Mouse (Mus musculus) embryonic facial prominence, embryonic 14.5 days (tissue): ENCODE measurements around the gene Scd4. TPM values are rescaled to one million over a fixed set of nuclear protein-coding genes. Genes with fewer than 3 reads are reported as not detected.
A peak's percentile ranks its signal among the peaks of the same experiment; 100 is the strongest.

Source experiments
- ATAC-seq: fragments of 200-750 bp; cut with Nextera tagmentation; 2 replicates; pipeline ENCODE4 v1.8.0; 2017; ENCODE audit warnings: low read depth, moderate number of reproducible peaks, moderate TSS enrichment
- DNase-seq: peaks from one replicate; pipeline ENCODE4 v3.0.0-alpha.2; 2015; ENCODE audit warnings: low spot score
- H3K27ac ChIP-seq: fragments of 300-500 bp; sonication (generic); replicated peaks from 2 replicates; pipeline ENCODE4 v1.5.1; 2014; ENCODE audit warnings: low read depth, mild to moderate bottlenecking, low read length, moderate library complexity
- H3K27me3 ChIP-seq: fragments of 300-500 bp; sonication (generic); replicated peaks from 2 replicates; pipeline ENCODE4 v1.6.1; 2014; ENCODE audit warnings: low read length; ENCODE audit not compliant: control insufficient read depth, insufficient read depth
- H3K36me3 ChIP-seq: fragments of 300-500 bp; sonication (generic); 2 replicates; pipeline ENCODE4 v1.6.1; 2014; ENCODE audit warnings: low read length, mixed read lengths; ENCODE audit not compliant: control insufficient read depth, insufficient read depth
- H3K4me1 ChIP-seq: fragments of 300-500 bp; sonication (generic); 2 replicates; pipeline ENCODE4 v1.6.1; 2014; ENCODE audit warnings: antibody characterized with exemption, low read length; ENCODE audit not compliant: control insufficient read depth, insufficient read depth
- H3K4me2 ChIP-seq: fragments of 300-500 bp; sonication (generic); 2 replicates; pipeline ENCODE4 v1.6.1; 2014; ENCODE audit warnings: low read depth, mild to moderate bottlenecking, low read length, moderate library complexity, mixed read lengths
- H3K4me3 ChIP-seq: fragments of 300-500 bp; sonication (generic); 2 replicates; pipeline ENCODE4 v1.5.1; 2014; ENCODE audit warnings: low read depth, mild to moderate bottlenecking, low read length
- H3K9ac ChIP-seq: fragments of 300-500 bp; sonication (generic); 2 replicates; pipeline ENCODE4 v1.6.1; 2014; ENCODE audit warnings: low read depth, mild to moderate bottlenecking, low read length, moderate library complexity, mixed read lengths
- H3K9me3 ChIP-seq: fragments of 300-500 bp; sonication (generic); 2 replicates; pipeline ENCODE4 v1.6.1; 2016; ENCODE audit warnings: low read length; ENCODE audit not compliant: control insufficient read depth
- WGBS: fragments of 180-500 bp; shearing (Covaris S2); extraction: QIAGEN DNeasy Blood & Tissue Kit; methylation state at CpG from one replicate; pipeline ENCODE4 v1.1.7; 2014; 5-methylcytosine and 5-hydroxymethylcytosine counted together
- polyA plus RNA-seq: library from polyadenylated mRNA; unstranded; fragments of >200 nt; fragmentation: Nextera tagmentation; extraction: Ambion mirVana; gene quantifications from 2 replicates; pipeline ENCODE4 v1.2.1, GENCODE M21; 2014

The Scd4 gene
- polyA plus RNA-seq, 1 experiment from 2014 or later = 0.51 TPM

DNA sequence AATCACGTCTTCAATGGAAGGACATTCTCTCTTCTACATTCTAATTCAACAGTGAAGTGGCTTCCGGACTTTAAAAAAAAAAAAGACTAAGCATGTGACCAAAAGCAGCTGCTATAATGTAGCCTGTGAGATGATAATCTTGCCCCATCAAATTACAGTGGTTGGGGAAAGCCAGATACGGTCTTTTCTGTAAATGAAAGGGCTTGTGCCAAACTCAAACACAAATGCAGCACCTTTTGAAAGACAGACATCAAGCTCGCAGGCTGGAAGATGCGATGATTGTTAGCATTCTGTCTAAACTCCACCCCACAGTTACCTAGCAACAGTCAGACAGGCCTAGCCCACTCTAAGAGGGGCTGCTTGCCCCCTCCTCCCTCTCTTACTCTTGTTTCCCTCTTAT is 22.1 kb upstream of the Scd4 start:
- WGBS = 44% methylated on average over 5 of the region's 5 CpGs
- ATAC-seq = no peak
- no peak overlapping the region for H3K4me2 ChIP-seq
- H3K4me3 ChIP-seq = no peak overlapping the region
- H3K4me1 ChIP-seq = 0 out of 2 replicates have a peak, but pooled peaks cover 3% of the 10 kb centered on the region
- DNase-seq = no peak
- no peak overlapping the region for H3K27ac ChIP-seq
- peaks cover 29% of the 10 kb centered on the region for H3K36me3 ChIP-seq
- H3K27me3 ChIP-seq = no peaks in the 10 kb centered on the region
- no peak overlapping the region for H3K9ac ChIP-seq
- H3K9me3 ChIP-seq = no peaks in the 10 kb centered on the region

GRCm38 (mm10) chr19:44311306-44312006 is 21.4 kb upstream of the Scd4 start:
- Histone ChIP-seq H3K4me3 (no peak overlapping the region), H3K27me3 (no peaks in the 10 kb centered on the region), H3K4me2 (no peak overlapping the region), H3K9ac (no peak overlapping the region), H3K4me1 (0 out of 2 replicates have a peak, but pooled peaks cover 3% of the 10 kb centered on the region), H3K36me3 (peaks cover 23% of the 10 kb centered on the region), H3K27ac (no peak overlapping the region), H3K9me3 (no peaks in the 10 kb centered on the region)
- DNase-seq = no peak
- ATAC-seq = no peak
- 67% methylated on average over 8 of the region's 8 CpGs for WGBS

DNA sequence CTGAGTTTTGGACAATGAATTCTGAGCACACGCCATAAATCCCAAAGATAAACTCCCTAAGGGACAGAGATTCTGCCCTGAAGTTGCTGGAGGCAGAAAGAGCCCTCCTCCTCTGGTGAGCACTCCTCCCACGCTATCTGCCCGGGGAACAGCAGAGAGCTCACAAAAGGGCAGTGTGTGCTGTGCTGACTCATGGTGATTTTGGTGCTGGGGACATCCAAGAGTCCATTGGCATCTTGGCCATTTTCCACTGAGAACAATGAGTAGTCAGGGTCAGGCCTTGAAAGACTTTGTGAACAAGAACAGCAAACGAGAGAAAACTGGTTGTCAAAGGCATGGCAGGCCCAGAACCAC is 20.9 kb upstream of the Scd4 start:
- Histone ChIP-seq H3K27me3 (no peaks in the 10 kb centered on the region), H3K27ac (no peak overlapping the region), H3K4me2 (no peak overlapping the region), H3K4me3 (no peak overlapping the region), H3K4me1 (0 out of 2 replicates have a peak, but pooled peaks cover 3% of the 10 kb centered on the region), H3K36me3 (peaks cover 18% of the 10 kb centered on the region), H3K9ac (no peak overlapping the region), H3K9me3 (no peaks in the 10 kb centered on the region)
- ATAC-seq (no peak), DNase-seq (no peak)
- WGBS = 36% methylated on average over 4 of the region's 4 CpGs

DNA sequence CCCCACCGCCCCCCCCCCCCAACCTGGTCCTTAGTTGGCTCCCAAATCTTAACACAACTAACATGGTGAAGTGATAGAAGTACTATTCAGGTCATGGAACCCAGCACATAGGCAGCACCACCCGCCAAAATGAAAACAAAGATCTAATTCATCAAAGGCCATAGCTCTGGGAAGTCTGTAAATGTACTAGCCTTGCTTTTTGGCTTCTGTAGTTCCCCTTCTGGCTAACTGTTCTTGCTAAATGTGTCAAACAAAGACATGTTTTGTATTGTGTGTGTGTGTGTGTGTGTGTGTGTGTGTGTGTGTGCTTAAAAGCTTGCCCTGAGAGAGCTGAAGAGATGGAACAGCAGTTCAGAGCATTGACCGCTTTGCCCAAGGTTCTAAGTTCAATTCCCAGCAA is 19.8 kb upstream of the Scd4 start:
- no peak overlapping the region for H3K27ac ChIP-seq
- no peak for DNase-seq
- H3K4me2 ChIP-seq = no peak overlapping the region
- peaks cover 7% of the 10 kb centered on the region; the same call in 1 of the 2 replicates for H3K36me3 ChIP-seq
- H3K4me3 ChIP-seq = no peak overlapping the region
- WGBS = 61% methylated on average over 3 of the region's 3 CpGs
- H3K4me1 ChIP-seq = 0 out of 2 replicates have a peak, but pooled peaks cover 3% of the 10 kb centered on the region
- no peaks in the 10 kb centered on the region for H3K27me3 ChIP-seq
- no peak for ATAC-seq
- no peak overlapping the region for H3K9ac ChIP-seq
- no peaks in the 10 kb centered on the region for H3K9me3 ChIP-seq

DNA sequence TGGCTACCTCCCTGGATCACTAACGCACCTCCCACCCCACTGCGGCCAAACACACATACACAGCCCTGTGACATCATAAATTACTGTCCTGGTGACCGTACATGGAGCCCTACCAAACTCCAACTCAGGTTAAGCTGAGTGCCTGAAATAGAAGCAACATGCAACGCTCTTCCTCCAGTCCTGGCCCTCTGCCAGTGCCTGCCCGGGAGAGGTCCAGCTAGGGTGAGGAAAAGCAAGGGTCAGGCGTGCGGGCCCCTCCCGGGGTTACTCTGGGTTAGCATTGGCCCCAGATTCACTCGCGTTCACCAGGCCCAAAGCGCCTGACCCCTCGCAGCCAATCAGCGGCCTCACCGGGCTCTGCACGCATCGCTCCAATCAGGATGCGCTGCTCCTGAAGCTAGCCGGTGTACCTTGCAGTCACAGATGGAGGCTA is 18.5 kb upstream of the Scd4 start:
- 1% methylated on average over 18 of the region's 18 CpGs for WGBS
- 0 out of 2 replicates have a peak, but pooled peaks cover 2% of the 10 kb centered on the region for H3K36me3 ChIP-seq
- ATAC-seq = peak; percentile 92

GRCm38 (mm10) chr19:44314871-44315414 is 17.9 kb upstream of the Scd4 start:
- DNase-seq (peak; percentile 70), ATAC-seq (peak; percentile 83)
- Histone ChIP-seq H3K4me1 (0 out of 2 replicates have a peak, but pooled peaks cover 3% of the 10 kb centered on the region), H3K27me3 (no peaks in the 10 kb centered on the region), H3K9ac (peak overlapping the region; percentile 65), H3K27ac (peak overlapping the region; percentile 81), H3K4me3 (peak overlapping the region; percentile 58), H3K9me3 (peaks cover 5% of the 10 kb centered on the region; the same call in 1 of the 2 replicates), H3K4me2 (peak overlapping the region; percentile 77), H3K36me3 (no peaks in the 10 kb centered on the region)
- WGBS = 2% methylated on average over 11 of the region's 11 CpGs

More for the DNA sequence above, 18.5 kb upstream of the Scd4 start:
- peak; percentile 87 for DNase-seq
- H3K4me3 ChIP-seq = peak overlapping the region; percentile 58
- H3K27me3 ChIP-seq = no peaks in the 10 kb centered on the region
- peak overlapping the region; percentile 65 for H3K9ac ChIP-seq
- H3K27ac ChIP-seq = peak overlapping the region; percentile 81
- peaks cover 5% of the 10 kb centered on the region; the same call in 1 of the 2 replicates for H3K9me3 ChIP-seq
- peak overlapping the region; percentile 77 for H3K4me2 ChIP-seq
- 0 out of 2 replicates have a peak, but pooled peaks cover 3% of the 10 kb centered on the region for H3K4me1 ChIP-seq

DNA sequence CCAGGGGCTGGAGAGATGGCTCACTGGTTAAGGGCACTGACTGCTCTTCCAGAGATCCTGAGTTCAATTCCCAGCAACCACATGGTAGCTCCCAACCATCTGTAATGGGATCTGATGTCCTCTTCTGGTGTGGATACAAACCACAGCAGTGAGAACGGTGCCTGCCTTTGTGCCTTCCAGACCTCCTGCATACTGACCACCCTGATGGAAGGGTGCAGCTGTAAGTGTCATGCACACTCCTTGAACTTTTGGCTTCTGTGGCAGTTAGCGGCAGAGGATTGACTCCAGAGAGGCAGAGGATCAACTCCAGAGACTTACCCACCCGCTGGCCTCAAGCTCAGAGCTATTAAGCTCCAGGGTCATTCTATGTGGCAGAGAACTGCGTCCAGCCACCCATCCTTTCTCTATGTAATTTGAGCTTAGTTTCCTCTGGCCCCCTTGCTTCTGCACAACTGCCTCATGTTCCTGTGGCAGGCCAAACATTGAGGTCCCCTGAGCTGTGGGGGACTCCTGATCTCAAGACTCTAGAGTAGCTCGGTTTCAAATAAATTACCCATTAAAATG is 16.1 kb upstream of the Scd4 start:
- 46% methylated on average over 5 of the region's 5 CpGs for WGBS
- no peak overlapping the region for H3K4me2 ChIP-seq
- no peaks in the 10 kb centered on the region for H3K27me3 ChIP-seq
- peaks cover 5% of the 10 kb centered on the region; the same call in 1 of the 2 replicates for H3K9me3 ChIP-seq
- no peaks in the 10 kb centered on the region for H3K36me3 ChIP-seq
- no peak for ATAC-seq
- H3K9ac ChIP-seq = no peak overlapping the region
- H3K4me3 ChIP-seq = no peak overlapping the region
- no peak overlapping the region for H3K27ac ChIP-seq
- 0 out of 2 replicates have a peak, but pooled peaks cover 3% of the 10 kb centered on the region for H3K4me1 ChIP-seq
- DNase-seq = no peak

DNA sequence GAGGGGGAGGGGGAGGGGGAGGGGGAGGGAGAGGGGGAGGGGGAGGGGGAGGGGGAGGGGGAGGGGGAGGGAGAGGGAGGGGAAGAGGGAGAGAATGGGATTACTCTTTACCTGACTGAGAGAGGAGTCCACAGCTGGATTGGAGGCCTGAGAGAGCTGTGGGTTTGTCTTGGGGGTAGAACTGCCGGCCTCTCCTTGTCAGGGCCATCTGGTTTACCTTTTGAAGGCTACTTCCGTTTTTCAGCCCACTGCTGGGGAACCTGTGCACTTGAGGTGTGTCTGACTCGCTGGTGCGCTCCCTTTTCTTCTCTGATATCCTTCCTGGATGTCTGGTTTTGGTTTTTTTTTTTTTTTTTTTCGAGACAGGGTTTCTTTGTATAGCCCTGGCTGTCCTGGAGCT is 15.5 kb upstream of the Scd4 start:
- ATAC-seq = no peak
- H3K27me3 ChIP-seq = no peaks in the 10 kb centered on the region
- DNase-seq = no peak
- H3K4me2 ChIP-seq = no peak overlapping the region
- H3K27ac ChIP-seq = no peak overlapping the region
- 0 out of 2 replicates have a peak, but pooled peaks cover 3% of the 10 kb centered on the region for H3K4me1 ChIP-seq
- peaks cover 5% of the 10 kb centered on the region; the same call in 1 of the 2 replicates for H3K9me3 ChIP-seq
- 84% methylated on average over 5 of the region's 5 CpGs for WGBS
- no peak overlapping the region for H3K9ac ChIP-seq
- H3K4me3 ChIP-seq = no peak overlapping the region
- H3K36me3 ChIP-seq = no peaks in the 10 kb centered on the region
